Mouse (Mus musculus): ENCODE results near the gene Ap1s2. TPM values are rescaled to one million over a fixed set of nuclear protein-coding genes. Genes with fewer than 3 reads are reported as not detected.

Gene Ap1s2
- 10 to 100 TPM; 19.5 to 54.7 (median 22.6) TPM for polyA plus RNA-seq (2017; shearing (Covaris generic))

DNA sequence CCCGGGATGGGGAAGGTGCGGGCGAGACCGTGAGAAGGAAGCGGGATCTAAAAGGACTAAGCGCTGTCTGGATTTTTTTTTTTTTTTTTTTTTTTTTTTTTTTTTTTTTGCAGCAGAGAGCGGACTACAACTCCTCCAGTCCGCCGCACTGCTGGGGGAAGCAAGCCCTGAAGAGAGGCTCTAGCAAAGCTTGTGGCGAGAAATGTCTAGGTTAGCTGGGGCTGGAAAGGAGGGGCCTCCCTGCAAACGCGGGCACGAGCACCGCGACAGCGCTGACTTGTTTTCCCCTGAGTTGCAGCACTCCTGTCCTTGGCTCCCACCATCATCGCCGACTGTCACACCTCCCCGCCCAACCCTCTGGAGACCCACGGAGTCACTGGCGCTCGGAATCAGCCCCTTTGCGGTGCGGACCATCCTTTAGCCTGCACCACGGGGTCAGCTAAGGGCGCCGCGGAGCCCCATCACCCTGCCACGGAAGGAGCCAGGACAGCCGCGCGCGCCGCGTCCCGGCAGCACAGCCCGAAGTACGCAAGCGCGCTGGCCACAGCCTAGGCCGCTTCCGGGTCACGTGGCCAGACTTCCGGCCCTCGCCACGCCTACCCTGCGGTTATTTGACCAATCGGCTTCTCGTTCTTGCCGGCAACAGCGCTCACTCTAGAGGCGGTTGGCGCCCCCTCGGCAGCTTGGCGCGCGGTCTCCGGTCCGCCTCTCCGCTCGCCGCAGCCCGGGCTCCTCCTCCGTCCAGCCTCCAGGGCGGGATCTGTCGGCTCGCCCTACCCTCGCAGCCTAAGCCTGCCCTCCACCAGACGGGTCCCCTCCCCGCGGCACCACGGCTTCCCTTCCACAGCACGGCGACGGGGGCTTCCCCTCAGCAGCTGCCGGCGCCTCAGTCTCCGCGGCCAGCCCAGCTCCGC is at the start of gene Ap1s2:
TSS of gene Ap1s2 (plus strand) at position 681 of the 914 bp plus-strand sequence.
- peak; percentile 93 for ATAC-seq

DNA sequence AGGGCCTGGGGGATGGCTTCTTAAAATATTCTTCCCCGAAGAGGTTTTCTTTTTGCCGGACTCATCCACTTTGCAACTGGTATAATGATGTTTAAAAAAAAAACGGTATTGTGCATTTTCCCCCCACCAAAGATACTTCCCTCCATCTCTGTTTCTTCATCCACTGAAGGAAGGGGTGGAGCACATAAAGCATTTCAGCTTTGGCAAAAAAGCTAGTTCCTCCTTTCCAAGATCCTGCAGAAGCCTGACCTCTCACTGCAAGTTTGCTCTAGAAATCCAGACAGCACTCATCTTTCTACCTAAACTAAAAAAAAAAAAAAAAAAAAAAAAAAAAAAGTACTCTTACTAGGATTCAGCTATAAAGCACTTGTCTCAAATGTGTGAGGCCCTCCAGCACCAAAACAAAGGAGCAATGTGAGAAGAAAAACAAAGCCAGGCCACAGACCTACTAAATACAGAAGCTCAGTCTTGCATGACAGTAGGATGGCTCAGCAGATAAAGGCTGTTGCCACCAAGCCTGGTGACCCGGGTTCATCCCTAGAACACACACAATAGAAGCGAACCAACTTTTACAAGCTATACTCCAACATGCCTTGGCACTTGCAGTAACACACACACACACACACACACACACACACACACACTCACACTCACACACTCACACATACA is 41.0 kb upstream of the Ap1s2 start:
- ATAC-seq = no peak

DNA sequence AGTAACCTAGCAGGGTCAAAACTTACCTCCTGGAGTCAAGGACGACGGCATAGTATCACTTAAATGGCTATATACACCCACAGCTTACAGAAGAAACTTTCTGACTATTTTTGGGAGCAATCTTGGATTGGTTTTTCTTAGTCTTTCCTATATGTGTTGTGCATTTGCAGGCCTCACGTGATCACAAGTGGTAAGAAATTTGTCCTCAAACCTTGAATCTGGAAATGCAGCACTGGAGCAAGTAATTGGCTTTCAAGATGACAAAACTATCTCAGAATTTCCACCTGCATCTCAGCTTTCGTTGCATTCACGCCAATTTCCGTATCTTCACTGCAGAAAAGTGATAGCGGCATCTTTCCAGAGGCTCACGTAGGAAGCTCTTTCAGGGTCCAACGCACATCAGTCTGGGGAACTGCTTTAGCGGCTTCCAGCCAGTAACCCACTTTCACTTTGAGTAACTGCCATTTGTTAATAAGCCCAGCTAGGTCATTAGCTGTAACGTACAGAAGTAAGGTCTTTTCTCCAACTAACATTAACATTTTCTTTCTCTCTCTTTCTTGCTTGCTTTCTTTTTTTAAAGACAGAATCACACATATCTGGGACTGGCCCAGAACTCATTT is 40.0 kb upstream of the Ap1s2 start:
- peak; percentile 67 for ATAC-seq

DNA sequence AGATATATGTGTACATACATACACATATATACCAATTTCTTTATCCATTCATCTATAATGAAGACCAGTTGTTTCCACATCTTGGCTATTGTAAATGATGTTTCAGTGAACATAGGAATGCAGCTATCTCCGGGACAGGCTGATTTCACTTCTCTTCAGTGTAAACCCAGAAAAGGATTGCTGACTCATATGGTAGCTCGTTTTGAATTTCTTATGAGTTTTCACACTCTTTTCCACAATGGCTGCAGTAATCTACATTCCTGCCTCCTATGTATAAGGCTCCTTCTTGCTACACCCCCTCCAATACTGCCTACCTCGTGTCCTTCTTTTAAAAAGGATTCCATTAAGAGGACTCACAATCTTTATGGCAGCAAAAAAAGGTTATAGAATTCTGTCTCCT is 32.9 kb upstream of the Ap1s2 start:
- no peak for ATAC-seq

DNA sequence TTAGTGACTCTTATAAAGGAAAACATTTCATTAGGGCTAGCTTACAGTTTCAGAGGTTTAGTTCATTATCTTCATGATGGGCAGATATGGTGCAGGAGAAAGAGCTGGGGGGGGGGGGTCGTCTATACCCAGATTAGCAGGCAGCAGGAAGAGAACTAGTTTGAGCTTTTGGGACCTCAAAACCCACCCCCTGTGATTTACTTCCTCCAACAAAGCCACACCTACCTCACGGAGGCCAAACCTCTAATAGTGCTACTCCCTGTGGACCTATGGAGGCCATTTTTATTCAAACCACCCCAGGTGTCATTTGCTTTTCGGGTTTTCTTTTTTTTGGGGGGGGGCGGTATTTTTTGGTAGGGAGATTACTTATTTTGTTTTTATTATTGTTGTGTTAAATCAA is 32.2 kb upstream of the Ap1s2 start:
- no peak for ATAC-seq

- no peak for ATAC-seq
Observed at GRCm38 (mm10) chrX:163879039-163879438, 29.8 kb upstream of the Ap1s2 start.

DNA sequence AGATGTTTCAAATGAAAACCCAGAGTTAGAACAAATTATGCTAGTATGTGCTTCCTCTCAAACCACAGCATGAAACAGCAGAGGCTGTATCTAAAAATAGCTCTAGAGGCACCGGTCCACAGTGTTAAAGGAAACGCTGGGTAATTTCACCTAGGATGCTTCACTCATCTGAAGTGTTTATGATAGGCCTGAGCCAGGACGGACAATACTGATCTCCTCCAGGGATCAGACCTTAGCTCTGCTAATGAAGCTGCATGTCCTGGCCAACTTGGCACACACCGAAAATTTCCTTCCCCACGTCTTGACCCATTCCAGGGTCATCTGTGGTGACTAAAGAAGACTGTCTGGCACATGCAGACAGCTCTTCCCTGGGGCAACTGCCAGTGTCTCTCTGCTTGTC is 29.4 kb upstream of the Ap1s2 start:
- peak; percentile 92 for ATAC-seq

GRCm38 (mm10) chrX:163885539-163885981 is 23.3 kb upstream of the Ap1s2 start:
- ATAC-seq = no peak

- no peak for ATAC-seq
Observed at GRCm38 (mm10) chrX:163897354-163897753, 11.5 kb upstream of the Ap1s2 start.

GRCm38 (mm10) chrX:163899431-163900020 is 9.3 kb upstream of the Ap1s2 start:
- ATAC-seq = no peak

- no peak for ATAC-seq
Observed at GRCm38 (mm10) chrX:163906861-163907260, 2.0 kb upstream of the Ap1s2 start.

GRCm38 (mm10) chrX:163908003-163908336 is 847 bp upstream of the Ap1s2 start:
- ATAC-seq = no peak

DNA sequence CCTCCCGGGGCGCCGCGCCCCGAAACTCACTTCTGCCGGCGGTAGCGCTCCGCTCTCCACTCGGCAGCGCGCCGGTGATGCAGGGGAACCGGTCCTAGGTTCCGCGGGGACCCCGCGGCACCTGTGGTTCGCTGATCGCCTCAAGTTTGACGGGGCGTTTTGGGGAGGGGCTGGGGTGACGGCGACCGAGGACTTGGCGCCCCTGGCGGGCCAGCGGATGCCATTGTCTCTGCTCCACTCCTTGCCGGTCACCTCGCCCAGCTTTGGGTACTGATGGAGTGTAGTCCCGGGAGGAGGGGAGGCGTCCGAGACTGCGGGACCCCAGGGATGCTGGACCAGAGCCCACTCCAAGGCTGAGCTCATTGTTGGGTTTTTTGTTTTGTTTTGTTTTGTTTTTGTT is 564 bp downstream of the Ap1s2 start:
- no peak for ATAC-seq

DNA sequence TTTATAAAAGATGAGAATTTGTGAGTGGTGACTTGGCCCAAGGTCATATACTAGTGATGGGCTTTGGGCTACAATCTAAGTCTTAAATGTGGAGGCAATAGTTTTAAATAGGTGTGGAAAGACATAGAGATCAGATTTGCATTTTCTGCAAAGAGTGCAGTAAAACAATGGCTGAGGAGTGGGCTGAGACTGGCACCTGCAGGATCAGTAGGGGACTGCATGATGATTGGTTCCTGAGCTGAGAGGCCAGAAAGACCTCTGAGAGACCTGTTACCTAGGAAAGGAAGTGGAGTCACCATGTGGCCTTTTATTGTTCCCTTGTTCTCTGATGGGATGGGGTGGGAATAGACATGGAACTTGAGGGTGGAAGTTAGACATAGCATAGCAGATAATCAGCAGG is 4.0 kb downstream of the Ap1s2 start:
- ATAC-seq = no peak

DNA sequence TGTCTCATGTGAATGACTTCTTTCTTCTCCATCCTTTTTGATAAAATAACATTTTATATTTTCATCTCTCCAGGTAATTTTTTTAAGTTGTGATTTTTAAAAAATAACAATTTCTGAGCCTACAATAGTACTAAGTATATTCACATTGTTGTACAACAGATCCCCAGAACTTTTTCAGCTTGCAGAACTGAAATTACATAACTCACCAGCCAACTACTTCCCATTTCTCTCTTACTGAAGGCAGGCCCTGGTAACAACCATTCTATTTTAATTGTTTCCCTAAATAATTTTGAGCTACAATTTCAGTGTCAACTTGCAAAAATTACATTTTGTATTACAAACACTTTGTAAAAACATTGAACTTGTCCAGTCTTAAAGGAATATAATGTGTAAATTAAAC is 20.7 kb downstream of the Ap1s2 start:
- no peak for ATAC-seq

- no peak for ATAC-seq
Observed at GRCm38 (mm10) chrX:163934731-163935130, 25.9 kb downstream of the Ap1s2 start.

GRCm38 (mm10) chrX:163938587-163938986 is 29.8 kb downstream of the Ap1s2 start:
- no peak for ATAC-seq

- no peak for ATAC-seq
Observed at GRCm38 (mm10) chrX:163944381-163944780, 35.6 kb downstream of the Ap1s2 start.

GRCm38 (mm10) chrX:163951618-163952017 is 42.8 kb downstream of the Ap1s2 start:
- peak; percentile 69 for ATAC-seq

GRCm38 (mm10) chrX:163957381-163957780 is 48.6 kb downstream of the Ap1s2 start:
- peak; percentile 26 for ATAC-seq

DNA sequence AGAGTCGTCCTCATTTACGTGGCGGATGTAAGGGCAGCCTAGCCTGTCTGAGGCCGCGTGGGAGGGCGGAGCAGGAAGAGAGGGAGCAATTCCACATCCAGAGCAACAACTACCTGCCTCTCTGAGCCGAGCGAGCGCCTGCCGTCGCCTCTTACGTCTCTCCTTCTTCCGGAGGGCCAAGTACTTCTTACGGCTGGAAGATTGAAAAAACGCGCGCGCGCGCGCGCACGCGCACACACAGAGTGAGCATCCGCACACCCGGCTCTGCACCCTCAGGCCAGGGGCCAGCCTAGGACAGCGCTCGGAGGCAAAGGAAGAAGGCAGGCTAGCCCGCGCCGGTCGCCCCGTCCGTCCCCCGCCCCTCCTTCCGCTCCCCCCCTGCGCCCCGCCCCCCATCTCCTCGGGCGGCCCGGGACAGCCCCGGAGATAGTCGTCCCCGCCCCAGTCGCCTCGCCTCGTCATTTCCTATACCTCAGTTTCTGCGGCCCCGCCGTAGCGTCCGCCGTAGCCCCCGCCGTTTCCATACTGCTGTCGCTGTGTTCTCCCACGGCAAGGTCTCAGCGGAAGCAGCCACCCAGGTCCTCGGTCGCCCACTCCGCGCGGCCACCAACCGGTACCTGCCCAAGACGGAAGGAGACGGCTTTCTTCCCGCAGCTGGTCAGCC is 49.1 kb downstream of the Ap1s2 start:
- ATAC-seq = peak; percentile 67

DNA sequence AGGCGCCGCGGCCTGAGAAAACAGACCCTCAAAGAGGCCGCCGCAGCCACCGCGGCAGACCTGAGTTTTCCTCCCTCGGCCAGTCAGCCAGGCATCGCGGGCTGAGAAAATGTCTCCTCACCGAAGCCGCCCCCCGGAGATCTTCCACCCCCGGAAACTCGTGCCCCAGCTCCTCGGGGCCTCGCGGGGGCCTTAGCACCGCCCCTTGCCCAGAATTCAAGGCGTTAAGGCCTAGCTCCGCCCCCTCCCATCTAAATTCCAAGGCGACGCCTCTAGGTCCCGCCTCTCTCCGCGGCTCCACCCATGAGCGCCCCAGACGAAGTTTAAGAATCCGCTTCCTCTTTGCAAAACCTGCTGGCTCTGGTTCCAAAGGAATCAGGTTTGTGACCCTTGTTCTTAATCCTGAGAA is 49.7 kb downstream of the Ap1s2 start, which contains the start of gene Zrsr2:
TSS of gene Zrsr2 (minus strand) at position 195 of the 409 bp plus-strand sequence.
- peak; percentile 84 for ATAC-seq
